Mouse (Mus musculus) mouse embryonic stem cell (cell line): Measurements from ENCODE around the gene Nfasc.

Experiments
- in situ Hi-C, 2 experiments: fragments of 300-500 bp; cut with MboI; formaldehyde crosslinking; loops; 1 replicate in 1 of 2; 3 replicates in 1 of 2; pipeline ENCODE4 v1.14.3; 2019 to 2020; ENCODE audit warnings: low sequenced_read_pairs in 2 of 2, low pct_unique_long_range_greater_than_20kb in 1 of 2, mixed read lengths in 1 of 2; ENCODE audit not compliant: unreplicated experiment in 1 of 2

The Nfasc gene

GRCm38 (mm10) chr1:132609048-132609634 lies 132.5 kb downstream of the Nfasc start:
- in situ Hi-C loops: no loop called here

- in situ Hi-C loops: no loop called here
Observed at GRCm38 (mm10) chr1:132602161-132602560, 139.4 kb downstream of the Nfasc start.

DNA sequence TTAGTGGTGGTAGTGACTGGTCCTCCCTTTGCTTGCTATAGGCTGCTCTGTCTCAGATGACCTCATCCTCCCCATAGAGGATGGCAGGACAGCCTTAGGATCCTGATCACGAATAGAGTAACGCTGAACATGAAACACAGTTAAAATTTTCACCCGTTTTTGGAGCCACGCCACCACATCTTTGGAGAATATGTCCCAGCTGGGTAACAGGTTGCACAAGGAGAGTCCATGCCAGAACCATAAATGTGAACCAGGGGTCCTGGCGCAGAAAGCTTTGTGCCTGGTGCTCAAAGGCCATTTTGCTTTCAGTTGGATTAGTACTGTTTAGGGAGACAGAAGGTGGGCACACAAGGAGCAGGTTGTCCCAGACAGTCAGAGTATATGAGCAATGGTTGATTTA lies 143.6 kb downstream of the Nfasc start:
- in situ Hi-C loops: loop anchor here in 1 of 2 experiments (10.0 kb wide), 1 partner anchor 233 kb away; no protein-coding TSS in a partner anchor

GRCm38 (mm10) chr1:132595741-132596140 lies 145.9 kb downstream of the Nfasc start:
- in situ Hi-C loops: loop anchor here in 1 of 2 experiments (10.0 kb wide), 1 partner anchor 231 kb away; no protein-coding TSS in a partner anchor

DNA sequence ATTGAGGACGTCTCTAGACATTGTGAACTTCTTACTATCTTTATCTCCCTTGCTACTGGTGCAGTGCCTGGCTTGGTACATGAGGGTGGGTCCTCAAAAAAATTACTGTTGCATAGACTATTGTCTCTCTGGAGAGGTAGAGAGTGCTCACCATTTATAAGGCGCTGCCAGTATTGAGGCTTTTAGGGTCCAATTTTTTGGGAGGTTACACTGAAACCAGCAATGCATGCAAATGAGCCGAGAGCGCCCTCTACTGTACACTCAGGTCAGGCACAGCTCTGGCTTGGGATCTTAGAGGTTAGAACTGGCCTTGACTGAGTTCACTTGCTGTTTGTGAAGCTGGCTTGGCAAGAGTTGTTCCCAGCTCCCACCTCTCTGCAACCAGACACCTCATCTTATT lies 147.0 kb downstream of the Nfasc start:
- in situ Hi-C loops: loop anchor here (5.0 to 10.0 kb wide), 2 partner anchors 67 to 230 kb away; no protein-coding TSS in a partner anchor

DNA sequence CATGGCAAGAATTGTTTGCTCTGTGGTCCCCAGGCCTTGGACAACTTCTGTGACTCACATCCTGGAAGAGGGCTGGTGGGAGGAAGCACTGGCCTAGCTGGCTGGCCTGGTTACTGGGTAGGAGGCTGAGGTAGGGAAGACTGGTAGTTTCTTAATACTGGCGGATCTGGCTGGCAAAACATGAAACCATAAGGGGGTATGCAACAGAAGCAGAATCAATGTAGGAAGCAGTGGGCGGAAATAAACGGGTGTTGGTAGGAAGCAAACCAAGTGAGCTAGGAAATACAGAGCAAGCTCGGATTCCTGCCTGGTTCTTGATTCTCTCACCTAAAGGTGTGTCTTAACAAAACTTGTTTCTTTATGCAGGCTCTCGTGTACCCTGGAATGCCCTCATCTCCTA lies 149.5 kb downstream of the Nfasc start:
- in situ Hi-C loops: loop anchor here (5.0 to 10.0 kb wide), 2 partner anchors 65 to 227 kb away; no protein-coding TSS in a partner anchor

DNA sequence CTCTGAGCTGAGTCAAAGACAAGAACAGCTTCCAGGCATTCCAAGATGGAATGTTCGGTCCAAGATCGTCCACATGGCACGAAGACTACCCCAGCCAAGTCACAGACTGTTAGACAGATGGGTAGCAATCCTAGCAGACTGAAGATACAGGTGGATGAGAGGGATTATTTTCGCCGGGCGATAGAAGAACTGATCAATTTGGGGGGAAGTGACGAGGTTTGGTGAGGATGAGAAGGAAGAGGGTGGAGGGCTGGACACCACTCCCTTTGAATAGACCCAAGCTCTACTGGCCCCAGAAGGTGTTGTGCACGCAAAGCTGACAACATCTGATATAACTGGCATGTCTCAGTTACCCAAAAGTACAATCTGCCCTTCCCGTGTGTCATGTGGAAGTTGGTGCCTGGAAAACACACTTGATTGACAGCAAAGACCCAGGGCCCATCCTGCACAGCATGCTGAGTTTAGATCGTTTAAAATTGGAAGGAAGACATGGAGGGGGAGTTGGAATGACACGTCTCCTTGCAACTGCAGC lies 150.1 kb downstream of the Nfasc start:
- in situ Hi-C loops: loop anchor here (5.0 to 10.0 kb wide), 2 partner anchors 64 to 227 kb away; no protein-coding TSS in a partner anchor

DNA sequence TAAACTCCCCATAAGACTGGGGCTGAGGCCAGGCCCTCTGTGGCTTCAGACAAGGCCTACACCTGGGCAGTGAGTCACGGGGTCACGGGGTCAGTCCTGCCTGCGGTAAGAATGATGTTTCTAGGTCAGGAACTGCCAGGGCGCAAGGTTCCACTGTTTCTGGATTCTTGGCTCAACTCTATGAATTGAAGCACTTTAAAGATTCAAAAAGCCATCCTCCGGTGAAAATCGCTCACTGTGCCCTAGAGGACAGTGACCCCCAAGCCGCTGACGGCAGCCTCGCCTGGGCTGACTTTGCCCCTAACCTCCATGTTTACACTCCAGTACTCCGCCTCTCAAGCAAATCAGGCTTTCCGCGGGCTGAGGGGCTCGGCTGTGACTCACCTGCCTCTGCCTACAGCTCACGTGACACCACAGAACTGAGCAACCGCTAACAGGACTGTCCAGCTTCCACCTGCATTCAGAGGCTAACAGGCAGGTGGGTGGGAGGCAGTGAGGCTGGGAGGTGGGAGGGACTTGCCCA lies 154.9 kb downstream of the Nfasc start:
- in situ Hi-C loops: no loop called here

DNA sequence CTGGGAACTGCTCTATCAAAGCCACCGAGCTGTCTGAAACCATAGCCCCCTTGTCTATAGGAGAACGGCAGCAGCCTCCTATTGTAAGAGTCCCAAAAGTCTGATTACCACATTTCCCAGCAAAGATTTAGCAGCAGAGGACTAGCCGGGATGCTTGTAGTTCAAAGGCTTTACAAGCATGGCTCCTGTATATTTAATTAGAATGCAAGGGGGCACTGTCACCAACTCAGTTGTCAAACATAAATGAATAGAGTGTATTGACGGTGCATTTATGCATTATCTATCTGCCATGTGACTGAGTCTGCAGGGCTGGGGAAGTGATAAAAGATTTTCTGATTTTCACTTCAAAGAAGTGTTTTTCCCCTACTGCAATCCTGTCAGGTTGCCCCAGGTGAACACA lies 156.2 kb downstream of the Nfasc start:
- in situ Hi-C loops: no loop called here

DNA sequence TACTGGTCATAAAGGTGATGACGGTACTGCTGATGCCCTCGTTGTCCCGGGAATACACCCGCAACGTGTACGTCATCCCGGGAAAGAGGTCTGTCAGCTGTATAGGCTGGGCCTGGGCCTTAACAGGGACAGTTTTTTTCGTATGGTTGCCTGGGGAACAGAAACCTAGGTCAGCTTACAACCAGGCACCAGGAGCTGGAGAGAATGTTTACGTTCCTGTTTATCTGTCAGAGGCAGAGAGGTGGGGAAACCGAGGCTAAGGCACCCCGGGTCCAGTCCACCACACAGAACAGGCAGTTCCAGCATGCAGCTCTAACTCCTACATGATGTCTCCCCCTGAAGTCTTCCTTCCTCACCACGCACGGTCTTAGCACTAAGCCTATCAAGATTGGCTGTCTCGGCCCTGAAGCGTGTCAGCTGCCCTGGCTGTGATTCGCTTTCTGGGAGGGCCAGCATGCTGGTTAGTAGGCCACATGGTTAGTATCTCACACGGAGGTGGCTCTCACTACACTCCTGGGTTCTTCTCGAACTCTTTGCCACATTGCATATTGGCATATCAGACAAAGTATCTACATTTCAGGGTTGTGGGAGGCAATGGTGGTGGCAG lies 158.5 kb downstream of the Nfasc start:
- in situ Hi-C loops: no loop called here

- in situ Hi-C loops: no loop called here
Observed at GRCm38 (mm10) chr1:132581845-132582839, 159.5 kb downstream of the Nfasc start.

- in situ Hi-C loops: no loop called here
Observed at GRCm38 (mm10) chr1:132580063-132580462, 161.5 kb downstream of the Nfasc start.

GRCm38 (mm10) chr1:132576845-132577244 lies 164.8 kb downstream of the Nfasc start:
- in situ Hi-C loops: no loop called here

GRCm38 (mm10) chr1:132572851-132573250 lies 168.7 kb downstream of the Nfasc start:
- in situ Hi-C loops: no loop called here

- in situ Hi-C loops: no loop called here
Observed at GRCm38 (mm10) chr1:132571613-132572012, 170.0 kb downstream of the Nfasc start.

- in situ Hi-C loops: no loop called here
Observed at GRCm38 (mm10) chr1:132570906-132571305, 170.7 kb downstream of the Nfasc start.

DNA sequence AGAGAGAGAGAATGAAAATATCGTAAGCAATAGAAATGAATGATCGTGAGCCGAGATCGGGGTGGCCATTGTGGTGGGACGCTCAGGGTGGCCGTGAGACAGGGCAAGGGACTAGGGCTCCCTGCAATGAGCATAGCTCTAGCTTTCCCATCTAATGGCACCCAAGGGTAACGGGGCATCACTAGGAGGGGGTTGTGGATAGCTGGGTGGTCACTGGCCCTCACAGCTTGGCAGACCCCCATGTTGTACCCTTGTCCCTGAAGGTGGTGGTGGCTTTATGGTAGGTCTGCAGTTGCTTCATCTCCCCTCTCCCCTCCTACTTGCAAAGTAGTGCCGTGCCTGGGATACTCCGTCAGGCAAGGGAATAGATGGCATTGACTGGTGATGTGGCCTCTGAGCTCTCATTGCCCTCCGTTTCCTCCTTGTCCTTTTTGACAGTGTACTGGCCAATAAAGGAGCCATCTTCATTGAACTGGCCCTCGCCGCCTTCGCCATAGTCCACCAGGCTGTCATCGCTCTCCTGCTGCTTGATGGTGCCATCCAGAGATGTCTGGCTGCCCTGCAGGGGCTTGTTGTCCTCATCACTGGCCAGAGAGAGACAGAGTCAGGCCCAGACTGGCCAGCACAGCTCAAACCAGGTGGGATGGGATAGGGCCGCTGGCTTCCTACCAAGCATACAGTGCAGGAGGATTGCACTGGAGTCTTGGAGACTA lies 171.4 kb downstream of the Nfasc start:
- in situ Hi-C loops: no loop called here

- in situ Hi-C loops: no loop called here
Observed at GRCm38 (mm10) chr1:132569516-132569915, 172.1 kb downstream of the Nfasc start.
